Mouse (Mus musculus): Measurements from ENCODE around the gene Akr1b3.
"Not testable (repeated sequence)": the region's sequence is repeated elsewhere in the genome, so short reads cannot be mapped to it uniquely, and the experiment has no call there.

The Akr1b3 gene

DNA sequence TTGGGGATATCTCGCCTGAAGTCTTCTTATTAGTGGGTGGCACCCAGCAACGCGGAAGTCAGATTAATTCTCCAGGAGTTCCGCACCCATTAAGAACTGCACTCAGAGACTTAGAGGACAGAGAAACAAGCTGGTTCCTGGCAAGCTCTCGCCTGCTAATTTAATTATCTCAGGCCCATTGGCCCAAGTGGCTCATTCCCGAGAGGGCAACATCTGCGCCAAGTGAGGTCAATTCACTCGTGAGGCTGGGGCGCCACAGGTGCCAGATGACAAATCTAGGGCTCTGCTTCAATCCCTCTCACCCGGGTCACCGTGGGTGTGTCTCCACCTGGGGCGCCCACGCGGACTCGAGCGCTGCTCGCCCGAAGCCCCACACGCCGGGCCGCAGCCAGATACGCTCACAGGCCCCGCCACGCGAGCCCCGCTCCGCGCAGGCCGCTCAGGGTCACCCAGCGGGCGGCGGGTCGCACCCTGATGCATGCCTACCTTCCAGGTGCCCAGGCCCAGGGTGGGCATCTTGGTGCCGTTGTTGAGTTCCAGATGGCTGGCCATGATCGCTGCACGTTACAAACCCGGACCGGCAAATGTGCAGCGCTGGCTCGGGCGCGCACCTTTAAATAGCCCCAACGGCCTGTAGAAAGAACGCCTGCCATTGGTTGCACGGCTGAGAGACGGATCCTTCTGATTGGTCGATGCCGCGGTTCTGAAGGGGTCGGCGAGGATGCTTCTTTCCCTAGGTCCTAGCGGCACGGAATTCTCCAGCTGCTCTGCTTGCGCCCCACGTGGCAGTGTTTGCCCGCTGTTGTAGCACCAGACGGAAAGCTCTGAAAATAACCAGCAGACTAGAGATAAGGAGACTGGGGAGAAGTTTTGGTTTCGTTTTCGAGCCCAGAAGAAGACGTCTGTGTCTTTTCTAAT lies at the start of gene Akr1b3:
Gene Akr1b3, minus strand, starts transcription at position 625 of the 918 bp plus-strand sequence.
- peak; percentile 84 for DNase-seq

GRCm38 (mm10) chr6:34364217-34365136 lies 47.2 kb upstream of the Akr1b3 start:
- DNase-seq, result no peak

- DNase-seq, result no peak
Measured at GRCm38 (mm10) chr6:34355841-34356240, 38.6 kb upstream of the Akr1b3 start.

GRCm38 (mm10) chr6:34355349-34355747 lies 38.1 kb upstream of the Akr1b3 start:
- DNase-seq, result no peak

DNA sequence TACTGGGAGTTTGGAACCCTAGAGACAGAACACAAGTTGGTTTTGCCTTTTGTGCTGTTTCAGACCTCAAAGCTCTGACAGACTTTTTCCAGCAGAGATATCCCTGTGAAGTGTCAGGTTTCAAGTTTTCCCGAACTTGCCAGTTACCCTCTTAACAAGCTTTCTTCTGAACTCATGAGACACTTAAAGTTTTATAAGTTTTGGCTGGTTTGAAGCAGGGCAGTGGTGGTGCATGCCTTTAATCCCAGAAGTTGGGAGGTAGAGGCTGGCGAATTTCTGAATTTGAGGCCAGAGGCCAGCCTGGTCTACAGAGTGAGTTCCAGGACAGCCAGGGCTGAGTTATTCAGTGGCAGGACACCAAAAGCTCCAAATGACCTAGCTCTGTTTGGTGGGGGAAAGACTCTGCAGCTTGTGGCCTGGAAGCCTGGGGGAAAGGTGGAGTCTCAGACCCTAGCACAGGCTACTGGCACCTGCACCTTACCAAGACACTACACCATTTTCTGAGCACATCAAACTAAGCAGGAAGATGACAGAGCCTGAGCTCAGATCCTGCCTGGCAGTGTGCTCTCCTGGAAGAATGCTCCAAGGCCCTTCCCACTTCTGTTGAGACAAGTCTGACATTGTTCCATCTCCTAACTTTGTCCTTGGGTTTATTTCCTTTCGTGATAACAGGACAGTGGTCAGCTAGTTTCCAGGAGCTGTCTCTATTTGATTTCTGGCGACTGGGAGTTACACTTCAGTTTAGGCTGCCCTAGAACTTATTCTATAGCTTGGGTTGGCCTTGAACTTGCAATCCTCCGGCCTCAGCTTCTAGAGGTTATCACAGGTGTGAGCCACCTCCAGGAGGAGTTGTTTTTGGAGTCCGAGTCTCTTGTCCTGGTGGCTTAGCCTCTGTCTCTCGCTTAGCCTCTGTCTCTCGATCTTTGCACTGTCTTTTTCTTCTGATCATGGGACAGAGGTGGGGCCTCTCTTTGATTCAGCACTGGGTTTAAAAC lies 37.4 kb upstream of the Akr1b3 start:
- no peak for DNase-seq

DNA sequence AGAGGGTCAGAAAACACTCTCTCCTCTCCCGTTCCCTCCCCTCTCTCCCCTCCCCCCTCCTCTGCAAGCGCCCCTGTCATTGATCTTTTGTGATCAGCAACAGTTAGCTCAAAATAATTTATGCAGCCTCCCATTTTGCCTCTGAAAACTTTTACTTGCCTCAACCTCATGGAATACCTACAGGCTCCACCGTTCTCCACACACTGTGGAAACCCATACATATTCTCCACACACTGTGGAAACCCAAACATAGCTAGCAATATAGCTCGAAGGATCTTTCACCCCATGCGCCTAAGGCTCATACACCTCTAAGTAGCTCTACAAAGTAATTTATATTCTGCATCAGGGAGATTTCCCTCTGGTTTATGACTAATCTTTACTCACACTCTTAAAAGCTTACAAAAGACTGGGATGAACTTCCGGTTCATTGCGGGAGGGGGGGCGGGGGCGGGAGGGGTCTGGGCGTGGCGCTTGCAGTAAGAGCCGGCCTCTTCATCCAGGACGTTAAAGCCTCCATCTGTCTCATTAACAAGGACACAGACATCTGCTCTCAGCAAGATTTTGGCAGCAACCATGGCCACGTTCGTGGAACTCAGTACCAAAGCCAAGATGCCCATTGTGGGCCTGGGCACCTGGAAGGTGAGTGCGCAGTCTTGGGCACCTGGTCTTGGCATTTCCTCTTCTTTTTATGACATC lies 36.5 kb upstream of the Akr1b3 start, which contains the start of gene Akr1b8:
Gene Akr1b8, plus strand, starts transcription at position 462 of the 696 bp plus-strand sequence.
- DNase-seq, result peak; percentile 75 to 76

- DNase-seq, result no peak
Measured at GRCm38 (mm10) chr6:34352401-34352800, 35.1 kb upstream of the Akr1b3 start.

GRCm38 (mm10) chr6:34351481-34351880 lies 34.2 kb upstream of the Akr1b3 start:
- not testable (repeated sequence) for DNase-seq

DNA sequence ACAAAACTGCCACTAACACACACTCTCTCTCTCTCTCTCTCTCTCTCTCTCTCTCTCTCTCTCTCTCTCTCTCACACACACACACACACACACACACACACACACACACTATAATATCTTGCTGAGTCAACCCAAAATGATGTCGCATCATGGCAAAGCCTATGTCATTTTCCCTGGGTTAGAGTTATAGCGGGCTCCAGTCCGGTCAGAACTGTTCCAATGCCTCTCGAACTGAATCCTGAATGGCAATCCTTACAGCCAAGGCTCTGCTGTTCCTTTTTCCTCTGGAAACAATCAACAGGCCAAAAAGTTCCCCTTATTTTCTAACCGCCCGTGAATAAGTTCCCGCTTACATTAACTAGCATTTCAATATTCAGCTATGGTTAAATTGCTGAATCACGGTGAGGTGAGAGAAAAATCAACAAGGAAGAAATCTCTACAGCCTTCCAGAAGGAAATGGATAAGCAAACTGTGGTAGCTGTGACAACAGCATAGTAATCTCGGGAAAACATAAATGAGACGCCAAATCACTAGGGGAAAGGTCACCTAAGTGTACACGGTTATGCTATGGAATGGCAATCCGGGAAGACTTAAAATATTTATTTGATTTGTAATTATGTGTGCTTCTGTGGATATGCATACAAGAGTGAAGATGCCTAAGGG lies 32.9 kb upstream of the Akr1b3 start:
- no peak for DNase-seq

- DNase-seq, result peak; percentile 53 to 60
Measured at GRCm38 (mm10) chr6:34346096-34346898, 29.0 kb upstream of the Akr1b3 start.

DNA sequence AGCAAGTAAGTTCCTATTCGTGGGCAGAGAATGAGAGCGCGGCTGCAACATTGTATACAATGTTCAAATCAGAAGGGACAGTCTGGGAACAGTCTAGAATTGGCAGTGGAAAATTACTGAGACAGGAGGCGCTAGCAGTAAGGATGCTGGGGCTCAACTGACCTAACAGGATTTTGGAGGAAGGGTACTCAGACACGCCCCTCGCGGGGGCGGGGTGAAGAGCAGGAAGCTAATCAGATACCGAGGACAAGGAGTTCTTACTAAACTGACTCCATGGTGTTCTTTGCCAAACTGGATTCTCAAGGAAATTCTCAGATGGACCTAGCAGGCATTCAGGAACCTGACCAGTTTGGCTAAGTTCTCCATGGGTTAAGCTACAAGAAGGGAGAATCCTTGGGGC lies 27.7 kb upstream of the Akr1b3 start:
- no peak for DNase-seq

DNA sequence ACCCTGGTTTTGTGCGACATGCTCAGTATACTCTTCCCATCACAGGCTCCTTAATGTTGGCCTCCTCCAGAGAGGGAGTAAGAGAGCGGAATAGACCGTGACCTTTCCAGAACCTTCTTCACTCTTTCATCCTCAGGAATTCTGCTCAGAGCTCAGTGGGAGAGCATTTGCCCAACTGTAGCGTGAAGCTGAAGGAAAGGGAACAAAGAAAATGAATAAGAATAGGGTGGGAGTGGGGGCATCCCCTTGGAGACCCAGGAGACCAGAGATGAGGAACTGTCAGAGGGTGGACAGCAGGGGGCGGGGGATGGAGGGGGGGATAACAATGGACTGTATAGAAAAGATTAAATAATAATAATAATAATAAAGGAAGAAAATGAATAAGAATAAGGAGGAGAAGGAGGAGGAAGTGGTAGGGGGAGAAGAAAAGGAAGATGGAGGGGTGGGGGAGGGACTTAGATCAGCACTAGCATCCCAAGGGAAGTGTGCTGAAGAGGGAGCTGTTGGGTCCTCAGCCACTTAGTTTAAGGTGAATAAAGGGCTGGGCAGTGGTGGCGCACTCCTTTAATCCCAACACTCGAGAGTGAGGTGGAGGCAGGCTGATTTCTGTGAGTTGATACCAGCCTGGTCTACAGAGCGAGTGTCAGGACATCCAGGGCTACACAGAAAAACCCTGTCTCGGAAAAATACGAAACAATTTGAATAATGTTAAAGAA lies 27.0 kb upstream of the Akr1b3 start:
- DNase-seq, result no peak

GRCm38 (mm10) chr6:34343426-34343825 lies 26.1 kb upstream of the Akr1b3 start:
- no peak for DNase-seq

DNA sequence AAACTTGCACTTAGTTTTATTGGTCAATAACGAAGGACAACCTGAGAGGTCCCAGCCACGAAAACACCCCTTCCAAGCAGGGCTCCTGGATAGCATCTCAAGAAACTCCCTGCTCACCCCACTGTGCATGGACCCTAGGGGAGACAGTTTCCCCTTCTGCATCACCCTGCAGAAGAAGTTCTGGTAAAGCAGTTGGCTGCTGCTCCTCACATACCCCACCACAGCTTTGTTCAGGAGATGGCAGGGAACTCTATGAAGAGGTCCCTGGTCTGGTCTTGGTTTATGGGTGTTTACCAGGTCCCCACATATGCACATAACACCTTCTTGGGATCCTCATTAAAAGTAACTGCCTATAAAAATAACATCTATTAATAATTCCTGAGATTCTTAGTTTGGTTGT lies 25.2 kb upstream of the Akr1b3 start:
- DNase-seq, result no peak

GRCm38 (mm10) chr6:34341991-34342390 lies 24.7 kb upstream of the Akr1b3 start:
- DNase-seq, result no peak

DNA sequence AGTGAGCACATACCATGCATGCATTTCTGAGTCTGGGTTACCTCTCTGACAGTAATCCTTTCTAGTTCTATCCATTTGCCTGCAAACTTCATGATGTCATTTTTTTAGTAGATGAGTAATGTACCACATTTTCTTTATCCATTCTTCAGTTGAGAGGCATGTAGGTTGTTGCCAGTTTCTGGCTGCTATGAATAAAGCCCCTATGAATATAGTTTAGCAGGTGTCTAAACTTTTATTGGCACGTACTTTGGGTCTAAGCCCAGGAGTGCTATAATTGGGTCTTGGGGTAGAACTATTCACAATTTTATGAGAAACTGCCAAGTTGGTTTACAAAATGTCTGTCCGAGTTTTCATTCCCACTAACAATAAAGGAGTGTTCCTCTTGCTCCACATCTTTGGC lies 20.5 kb upstream of the Akr1b3 start:
- DNase-seq, result no peak

GRCm38 (mm10) chr6:34334673-34335072 lies 17.4 kb upstream of the Akr1b3 start:
- DNase-seq, result no peak

DNA sequence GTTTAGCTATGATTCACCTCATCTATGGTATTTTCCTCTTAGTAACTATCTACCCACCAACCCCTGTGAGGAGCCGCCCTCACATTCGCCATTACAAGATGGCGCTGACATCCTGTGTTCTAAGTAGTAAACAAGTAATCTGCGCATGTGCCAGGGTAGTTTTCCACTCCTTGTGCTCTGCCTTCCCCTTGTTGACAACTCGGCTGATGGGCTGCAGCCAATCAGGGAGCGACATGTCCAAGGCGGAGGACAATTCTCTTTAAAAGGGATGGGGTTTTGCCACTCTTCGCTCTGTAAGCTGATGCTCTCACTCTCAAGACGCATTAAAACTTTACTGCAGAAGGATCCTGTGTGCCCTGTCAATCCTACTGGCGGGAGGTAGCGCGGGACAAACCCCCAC lies 14.5 kb upstream of the Akr1b3 start:
- not testable (repeated sequence) for DNase-seq

DNA sequence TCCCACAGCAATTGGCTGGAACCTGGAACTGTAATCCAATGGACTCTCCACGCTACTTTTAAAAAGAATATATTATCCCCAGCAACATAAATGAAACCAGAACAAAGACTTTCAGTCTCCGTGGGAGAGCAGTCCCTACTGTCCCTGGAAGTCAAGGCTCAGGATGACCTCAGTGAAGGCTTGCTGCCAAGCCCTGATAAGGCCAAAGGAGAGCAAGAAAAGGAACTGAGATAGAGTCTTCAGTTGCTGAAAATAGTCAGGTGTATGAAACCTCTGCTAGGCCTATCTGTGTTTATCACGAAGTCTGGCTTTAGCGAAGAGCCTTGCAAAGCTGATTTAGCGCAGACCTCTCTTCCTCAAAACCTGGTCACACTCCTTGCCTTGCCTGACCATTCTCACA lies 14.1 kb upstream of the Akr1b3 start:
- DNase-seq, result no peak

All from cerebellum, postnatal 36 days (tissue).